Mouse (Mus musculus) hindbrain, embryonic 11.5 days (tissue): ENCODE results near the gene Zfp786. TPM values are rescaled to one million over a fixed set of nuclear protein-coding genes. Genes with fewer than 3 reads are reported as not detected.
"Not testable (repeated sequence)": the region's sequence is repeated elsewhere in the genome, so short reads cannot be mapped to it uniquely, and the experiment has no call there.

Experiments
- ATAC-seq: fragments of 200-750 bp; cut with Nextera tagmentation; 2 replicates; pipeline ENCODE4 v1.8.0; 2017; ENCODE audit warnings: mild to moderate bottlenecking, moderate TSS enrichment, moderate library complexity; ENCODE audit not compliant: low FRiP score
- DNase-seq: peaks from one replicate; pipeline ENCODE4 v3.0.0-alpha.2; 2015; ENCODE audit warnings: low spot score
- H3K27ac ChIP-seq: fragments of 300-500 bp; sonication (generic); 2 replicates; pipeline ENCODE4 v1.5.1; 2014; ENCODE audit warnings: mild to moderate bottlenecking, low read depth, low read length
- H3K27me3 ChIP-seq: fragments of 300-500 bp; sonication (generic); 2 replicates; pipeline ENCODE4 v1.6.1; 2014; ENCODE audit warnings: mild to moderate bottlenecking, low read length, moderate library complexity, mixed read lengths; ENCODE audit not compliant: control insufficient read depth, insufficient read depth
- H3K36me3 ChIP-seq: fragments of 300-500 bp; sonication (generic); 2 replicates; pipeline ENCODE4 v1.6.1; 2014; ENCODE audit warnings: mild to moderate bottlenecking, low read length, moderate library complexity, mixed read lengths; ENCODE audit not compliant: control insufficient read depth, insufficient read depth
- H3K4me1 ChIP-seq: fragments of 300-500 bp; sonication (generic); replicated peaks from 2 replicates; pipeline ENCODE4 v1.6.1; 2014; ENCODE audit warnings: low read length, mixed read lengths; ENCODE audit not compliant: control insufficient read depth, insufficient read depth
- H3K4me2 ChIP-seq: fragments of 300-500 bp; sonication (generic); replicated peaks from 2 replicates; pipeline ENCODE4 v1.6.1; 2014; ENCODE audit warnings: mild to moderate bottlenecking, low read depth, low read length
- H3K4me3 ChIP-seq: fragments of 300-500 bp; sonication (generic); 2 replicates; pipeline ENCODE4 v1.5.1; 2014; ENCODE audit warnings: low read depth, low read length
- H3K9ac ChIP-seq: fragments of 300-500 bp; sonication (generic); 2 replicates; pipeline ENCODE4 v1.6.1; 2014; ENCODE audit warnings: low read depth, low read length
- H3K9me3 ChIP-seq: fragments of 300-500 bp; sonication (generic); 2 replicates; pipeline ENCODE4 v1.6.1; 2016; ENCODE audit warnings: low read length; ENCODE audit not compliant: control insufficient read depth
- WGBS: fragments of 180-500 bp; shearing (Covaris S2); extraction: QIAGEN DNeasy Blood & Tissue Kit; methylation state at CpG from one replicate; pipeline ENCODE4 v1.1.7; 2014; 5-methylcytosine and 5-hydroxymethylcytosine counted together
- polyA plus RNA-seq: library from polyadenylated mRNA; unstranded; fragments of >200 nt; fragmentation: Nextera tagmentation; extraction: Ambion mirVana; gene quantifications from 2 replicates; pipeline ENCODE4 v1.2.1, GENCODE M21; 2014

The Zfp786 gene
- polyA plus RNA-seq, 1 experiment from 2014 or later, result 6.6 TPM

DNA sequence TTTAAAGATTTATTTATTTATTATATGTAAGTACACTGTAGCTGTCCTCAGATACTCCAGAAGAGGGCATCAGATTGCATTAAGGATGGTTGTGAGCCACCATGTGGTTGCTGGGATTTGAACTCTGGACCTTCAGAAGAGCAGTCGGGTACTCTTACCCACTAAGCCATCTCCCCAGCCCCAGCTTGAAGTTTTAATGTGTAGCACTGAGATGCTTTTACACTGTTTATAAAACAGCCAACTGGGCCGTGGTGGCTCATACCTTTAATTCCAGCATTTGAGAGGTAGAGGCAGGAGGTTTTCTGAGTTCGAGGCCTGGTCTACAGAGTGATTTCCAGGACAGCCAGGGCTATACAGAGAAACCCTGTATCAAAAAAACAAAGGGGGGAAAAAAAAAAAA is 27.1 kb upstream of the Zfp786 start:
- WGBS, result 94% methylated on average over 3 of the region's 3 CpGs
- not testable (repeated sequence) for ATAC-seq, H3K4me2 ChIP-seq, DNase-seq, H3K27me3 ChIP-seq, H3K9ac ChIP-seq, H3K36me3 ChIP-seq, H3K4me1 ChIP-seq, H3K27ac ChIP-seq, H3K9me3 ChIP-seq, H3K4me3 ChIP-seq

DNA sequence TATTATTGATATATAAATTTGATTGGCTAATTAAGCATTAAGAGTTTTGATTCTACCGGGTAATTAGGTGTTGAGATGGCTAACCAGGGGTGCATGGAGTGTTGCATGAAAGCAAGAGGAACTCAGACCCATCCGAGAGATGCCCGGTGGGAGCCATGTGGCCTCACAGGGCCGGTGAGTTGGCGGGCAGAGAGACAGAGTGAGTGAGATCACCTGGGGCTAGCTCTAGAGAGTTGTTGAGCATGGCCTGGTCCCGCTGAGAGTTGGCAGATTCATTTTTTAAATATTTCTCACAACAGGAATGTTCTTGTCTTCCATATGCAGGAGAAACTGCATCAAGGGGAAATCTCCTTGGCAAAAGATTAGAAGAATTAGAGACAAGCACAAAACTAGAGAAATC is 26.6 kb upstream of the Zfp786 start:
- Histone ChIP-seq H3K4me3 (no peak overlapping the region), H3K9ac (no peak overlapping the region), H3K9me3 (no peaks in the 10 kb centered on the region), H3K27me3 (no peaks in the 10 kb centered on the region), H3K4me1 (no peaks in the 10 kb centered on the region), H3K27ac (no peak overlapping the region), H3K36me3 (no peaks in the 10 kb centered on the region), H3K4me2 (no peak overlapping the region)
- no peak for ATAC-seq
- WGBS, result 90% methylated on average over 6 of the region's 6 CpGs
- DNase-seq, result no peak

DNA sequence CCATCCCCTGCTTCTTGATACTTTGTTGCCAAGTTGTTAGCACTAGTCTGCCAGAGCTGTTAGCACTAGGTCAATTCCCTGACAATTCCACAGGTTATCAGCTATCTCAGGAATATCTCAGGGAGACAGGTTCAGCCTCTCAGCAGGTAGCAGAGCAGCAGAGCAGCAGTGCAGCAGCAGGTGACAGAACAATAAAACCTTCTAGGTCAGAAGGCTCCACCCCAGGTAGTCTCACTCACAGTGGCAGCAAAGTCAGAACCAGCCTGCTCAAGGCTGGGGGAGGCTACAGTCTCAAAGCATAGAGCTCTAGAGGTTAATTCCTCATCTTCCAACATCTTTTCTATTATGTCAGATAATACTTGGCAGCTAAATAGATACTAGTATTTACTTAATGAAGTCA is 15.1 kb upstream of the Zfp786 start:
- no peak overlapping the region for H3K4me2 ChIP-seq
- H3K27ac ChIP-seq, result no peak overlapping the region
- no peak overlapping the region for H3K9ac ChIP-seq
- no peak for DNase-seq
- no peaks in the 10 kb centered on the region for H3K36me3 ChIP-seq
- no peak overlapping the region for H3K4me3 ChIP-seq
- no peaks in the 10 kb centered on the region for H3K4me1 ChIP-seq
- H3K27me3 ChIP-seq, result no peaks in the 10 kb centered on the region
- no peaks in the 10 kb centered on the region for H3K9me3 ChIP-seq
- no peak for ATAC-seq

DNA sequence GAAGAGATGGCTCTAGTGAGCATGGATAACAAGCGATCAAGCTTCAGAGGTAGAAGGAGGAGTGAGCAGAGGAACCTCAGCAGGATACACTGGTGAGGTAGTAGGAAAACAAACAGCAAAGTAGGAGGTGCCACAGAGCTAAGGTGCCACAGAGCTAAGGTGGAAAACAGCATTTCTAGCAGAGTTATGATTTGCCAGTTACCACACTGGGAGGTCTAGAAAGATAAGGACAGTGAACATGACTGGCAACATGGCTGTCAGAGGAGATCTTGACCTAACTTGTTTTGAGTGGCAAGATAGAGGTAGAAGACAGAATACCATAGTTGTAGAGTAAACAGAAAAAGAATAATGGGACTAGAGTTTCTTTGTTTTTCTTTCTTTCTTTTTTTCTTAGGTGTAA is 11.7 kb upstream of the Zfp786 start:
- 83% methylated on average over 1 of the region's 1 CpGs for WGBS
- no peak overlapping the region for H3K4me2 ChIP-seq
- DNase-seq (no peak), ATAC-seq (no peak)
- H3K4me3 ChIP-seq, result no peak overlapping the region
- H3K27me3 ChIP-seq, result no peaks in the 10 kb centered on the region
- no peaks in the 10 kb centered on the region for H3K9me3 ChIP-seq
- H3K4me1 ChIP-seq, result no peaks in the 10 kb centered on the region
- H3K9ac ChIP-seq, result no peak overlapping the region
- H3K36me3 ChIP-seq, result no peaks in the 10 kb centered on the region
- no peak overlapping the region for H3K27ac ChIP-seq

DNA sequence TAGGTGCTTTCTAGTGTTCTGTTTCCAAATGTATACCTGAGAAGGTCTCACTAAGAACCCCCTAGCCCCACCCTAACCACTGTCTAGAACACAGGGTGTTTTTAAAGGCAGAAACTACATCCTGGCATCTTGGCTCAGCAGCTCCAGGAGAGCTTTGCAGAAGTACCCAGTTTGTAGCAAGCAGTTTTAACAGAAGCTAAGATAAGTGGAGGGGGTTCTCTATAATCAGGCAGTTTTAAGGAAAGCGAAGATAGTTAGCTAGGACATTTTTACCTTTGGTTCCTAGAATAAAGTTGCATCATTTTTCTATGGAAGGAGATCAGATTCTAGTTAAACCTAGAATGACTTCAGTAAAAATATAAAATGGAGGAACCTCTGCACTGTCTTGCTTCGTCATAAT is 11.2 kb upstream of the Zfp786 start:
- H3K4me3 ChIP-seq, result no peak overlapping the region
- 90% methylated on average over 2 of the region's 2 CpGs for WGBS
- H3K27me3 ChIP-seq, result no peaks in the 10 kb centered on the region
- DNase-seq (no peak), ATAC-seq (no peak)
- H3K9ac ChIP-seq, result no peak overlapping the region
- no peaks in the 10 kb centered on the region for H3K4me1 ChIP-seq
- no peak overlapping the region for H3K27ac ChIP-seq
- no peaks in the 10 kb centered on the region for H3K36me3 ChIP-seq
- no peaks in the 10 kb centered on the region for H3K9me3 ChIP-seq
- H3K4me2 ChIP-seq, result no peak overlapping the region

DNA sequence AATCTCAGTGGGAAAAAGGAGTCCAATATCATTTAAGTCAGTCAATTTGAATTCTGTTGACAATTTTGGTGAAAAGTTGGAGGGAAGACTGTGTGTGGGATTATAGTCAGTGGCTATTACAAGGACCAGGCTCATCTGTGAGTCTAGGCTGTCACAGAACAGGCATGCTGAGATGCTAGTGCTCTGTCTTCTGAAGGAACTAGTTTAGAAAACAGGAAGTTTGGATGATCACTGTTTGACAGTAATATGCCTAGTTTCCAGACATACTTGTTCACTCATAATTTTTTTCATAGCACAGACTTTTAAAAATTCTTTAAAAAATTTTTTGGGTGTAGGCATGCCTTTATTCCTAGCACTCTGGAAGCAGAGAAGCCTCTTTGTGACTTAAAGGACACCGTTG is 10.4 kb upstream of the Zfp786 start:
- H3K4me3 ChIP-seq, result no peak overlapping the region
- H3K27me3 ChIP-seq, result no peaks in the 10 kb centered on the region
- no peaks in the 10 kb centered on the region for H3K36me3 ChIP-seq
- no peak overlapping the region for H3K9ac ChIP-seq
- H3K4me2 ChIP-seq, result no peak overlapping the region
- no peaks in the 10 kb centered on the region for H3K4me1 ChIP-seq
- no peaks in the 10 kb centered on the region for H3K9me3 ChIP-seq
- H3K27ac ChIP-seq, result no peak overlapping the region
- DNase-seq, result no peak
- 100% methylated on average over 1 of the region's 1 CpGs for WGBS
- ATAC-seq, result no peak

DNA sequence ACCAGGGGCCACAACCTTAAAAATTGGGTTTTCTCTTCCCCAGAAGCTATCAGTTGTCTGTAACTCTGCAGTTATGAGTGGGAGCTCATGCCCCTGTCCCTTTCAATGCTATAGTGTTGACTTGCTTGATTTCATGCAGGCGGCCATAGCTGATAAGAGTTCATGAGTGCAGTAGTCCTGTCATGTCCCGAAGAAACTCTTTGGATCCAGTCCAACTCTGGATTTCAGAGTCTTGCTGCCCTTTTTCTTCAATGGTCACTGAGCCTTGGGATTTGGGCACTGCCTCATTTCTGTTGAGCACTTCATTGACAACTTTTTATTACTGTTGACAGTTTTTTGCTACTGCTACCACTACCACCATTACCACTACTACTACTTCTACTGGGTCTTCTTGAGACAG is 7.0 kb upstream of the Zfp786 start:
- H3K27me3 ChIP-seq, result no peaks in the 10 kb centered on the region
- no peaks in the 10 kb centered on the region for H3K4me1 ChIP-seq
- DNase-seq (no peak), ATAC-seq (no peak)
- no peak overlapping the region for H3K9ac ChIP-seq
- H3K27ac ChIP-seq, result no peak overlapping the region
- no peaks in the 10 kb centered on the region for H3K9me3 ChIP-seq
- H3K4me2 ChIP-seq, result no peak overlapping the region
- WGBS, result 91% methylated on average over 2 of the region's 2 CpGs
- no peak overlapping the region for H3K4me3 ChIP-seq
- H3K36me3 ChIP-seq, result no peaks in the 10 kb centered on the region

DNA sequence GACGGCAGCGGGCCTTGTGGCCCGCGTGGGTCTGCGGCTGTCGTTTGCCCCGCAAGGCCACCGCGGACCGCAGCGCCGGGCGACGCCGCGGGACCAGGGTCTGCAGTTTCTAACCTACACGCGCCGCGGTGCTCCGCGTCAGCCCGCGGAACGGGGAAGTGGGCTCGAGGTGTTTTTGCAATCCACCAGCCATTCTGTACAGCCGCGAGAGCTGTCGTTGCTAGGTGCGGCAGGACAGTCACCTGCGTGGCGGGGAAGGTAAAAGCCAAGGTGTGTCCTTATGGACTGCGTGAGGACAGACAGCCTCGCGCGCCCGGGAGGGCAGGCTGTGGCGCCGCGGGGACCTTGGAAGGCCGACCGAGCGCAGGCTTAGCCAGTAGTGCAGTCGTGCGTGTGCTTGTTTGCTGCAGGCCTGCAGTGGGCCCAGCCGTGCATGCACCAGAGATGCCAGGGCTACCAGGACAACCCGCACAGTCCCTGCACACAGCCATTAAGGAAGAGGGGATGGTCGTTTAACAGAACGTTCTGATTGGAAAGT is 5.4 kb upstream of the Zfp786 start:
- under 1% methylated on average over 49 of the region's 49 CpGs for WGBS
- ATAC-seq, result peak; percentile 86
- peak overlapping the region; percentile 66 for H3K4me2 ChIP-seq
- peak overlapping the region; percentile 96 for H3K27ac ChIP-seq
- no peaks in the 10 kb centered on the region for H3K9me3 ChIP-seq
- H3K27me3 ChIP-seq, result no peaks in the 10 kb centered on the region
- peak; percentile 74 for DNase-seq
- no peaks in the 10 kb centered on the region for H3K4me1 ChIP-seq
- peak overlapping the region; percentile 94 for H3K9ac ChIP-seq
- H3K36me3 ChIP-seq, result no peaks in the 10 kb centered on the region
- peak overlapping the region; percentile 93 for H3K4me3 ChIP-seq

DNA sequence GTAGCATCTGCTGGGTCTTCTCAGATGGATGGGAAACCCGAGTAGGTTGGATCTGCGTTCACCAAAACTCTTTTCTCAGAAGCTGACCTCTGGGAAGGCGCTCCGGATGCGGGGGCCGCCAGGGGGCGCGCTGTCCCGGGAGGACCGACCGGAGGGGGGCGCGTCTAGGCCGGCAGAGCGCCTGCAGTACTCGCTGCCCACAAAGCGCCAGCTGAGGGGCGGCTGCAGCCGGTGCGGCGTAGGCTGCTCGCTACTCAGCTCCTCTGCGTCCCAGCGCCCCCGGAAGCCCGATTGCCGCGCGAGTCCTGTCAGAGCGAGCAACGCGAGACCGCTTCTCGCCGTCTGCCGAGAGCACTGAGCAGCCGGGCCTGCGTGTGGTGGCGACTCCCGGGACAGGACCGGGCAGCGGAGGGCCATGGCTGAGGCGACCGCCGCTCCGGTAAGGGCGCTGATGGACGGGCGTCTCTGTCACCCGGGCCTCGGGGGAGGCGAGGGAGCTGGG is 4.9 kb upstream of the Zfp786 start, which contains the start of gene Zfp398:
Zfp398 (plus strand) TSS at position 180 of the 502 bp plus-strand sequence.
- H3K9me3 ChIP-seq, result no peaks in the 10 kb centered on the region

More for the DNA sequence above, 4.9 kb upstream of the Zfp786 start, which contains the start of gene Zfp398:
- under 1% methylated on average over 51 of the region's 52 CpGs for WGBS
- peak; percentile 94 for ATAC-seq
- H3K4me2 ChIP-seq, result peak within 1 kb of the TSS; percentile 66
- DNase-seq, result peak; percentile 97
- no peaks in the 10 kb centered on the region for H3K36me3 ChIP-seq
- H3K27ac ChIP-seq, result peak within 1 kb of the TSS; percentile 96
- no peaks in the 10 kb centered on the region for H3K27me3 ChIP-seq
- peak within 1 kb of the TSS; percentile 93 for H3K4me3 ChIP-seq
- peak within 1 kb of the TSS; percentile 94 for H3K9ac ChIP-seq
- no peaks in the 10 kb centered on the region for H3K4me1 ChIP-seq
